Mouse (Mus musculus): ENCODE results near the gene Ncam2. TPM values are rescaled to one million over a fixed set of nuclear protein-coding genes. Genes with fewer than 3 reads are reported as not detected.

Gene Ncam2
- 3.0 and 3.6 TPM in 2 replicates for polyA plus RNA-seq (2015; fragmentation: Nextera tagmentation; extraction: Ambion mirVana)

DNA sequence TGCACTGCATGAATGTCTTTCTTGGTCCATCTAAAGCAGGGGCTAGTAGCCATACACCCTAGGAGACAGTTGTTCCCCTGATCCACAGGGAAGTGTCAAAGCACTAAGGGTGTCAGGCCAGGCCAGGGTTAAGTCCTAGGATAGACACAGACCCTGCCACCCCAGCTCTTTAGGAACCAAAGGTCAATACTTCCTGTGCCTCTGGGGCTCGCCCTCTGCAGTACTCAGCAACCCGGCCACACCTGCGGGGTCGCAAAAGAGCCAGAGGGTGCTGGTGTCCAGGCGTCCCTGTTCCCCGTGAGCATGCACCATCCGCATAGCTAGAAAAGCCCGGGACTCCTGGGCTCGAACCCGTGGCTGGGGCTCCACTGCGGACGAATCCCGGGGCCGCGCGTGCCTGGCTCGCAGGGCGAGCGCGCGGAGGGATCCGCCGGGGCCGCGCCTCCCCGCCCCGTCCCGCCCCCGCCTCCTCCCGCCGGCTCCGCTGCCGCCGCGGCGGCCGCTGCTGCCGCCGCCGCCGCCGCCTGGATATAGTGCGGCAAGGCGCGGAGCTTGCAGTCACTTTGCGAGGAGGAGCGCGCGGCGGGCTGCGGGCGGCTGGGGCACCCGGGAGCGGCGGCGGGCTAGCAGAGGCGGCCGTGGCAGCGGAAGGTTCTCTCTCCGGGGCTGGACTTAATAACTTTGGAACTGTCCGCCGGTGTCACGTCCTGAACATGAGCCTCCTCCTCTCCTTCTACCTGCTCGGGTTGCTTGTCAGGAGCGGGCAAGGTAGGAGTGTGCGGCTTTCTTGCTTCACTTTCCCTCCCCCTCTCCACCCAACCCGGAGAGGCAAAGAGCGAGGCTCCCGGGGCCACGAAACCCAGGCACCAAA is at the start of gene Ncam2:
Gene Ncam2 (plus strand): TSS at position 497 of the 871 bp plus-strand sequence.
- Histone ChIP-seq H3K9ac (peak within 1 kb of the TSS; percentile 73), H3K4me2 (replicated peaks) (peak within 1 kb of the TSS; percentile 90), H3K9me3 (no peaks in the 10 kb centered on the region), H3K27me3 (no peaks in the 10 kb centered on the region), H3K4me1 (peaks cover 3% of the 10 kb centered on the region; the same call in 1 of the 2 replicates), H3K27ac (no peak within 1 kb of the TSS), H3K4me3 (peak within 1 kb of the TSS; percentile 61), H3K36me3 (no peaks in the 10 kb centered on the region)
- peak; percentile 73 for ATAC-seq (ENCODE audit: low FRiP score, low read depth)
- 0% methylated on average over 38 of the region's 70 CpGs for WGBS

DNA sequence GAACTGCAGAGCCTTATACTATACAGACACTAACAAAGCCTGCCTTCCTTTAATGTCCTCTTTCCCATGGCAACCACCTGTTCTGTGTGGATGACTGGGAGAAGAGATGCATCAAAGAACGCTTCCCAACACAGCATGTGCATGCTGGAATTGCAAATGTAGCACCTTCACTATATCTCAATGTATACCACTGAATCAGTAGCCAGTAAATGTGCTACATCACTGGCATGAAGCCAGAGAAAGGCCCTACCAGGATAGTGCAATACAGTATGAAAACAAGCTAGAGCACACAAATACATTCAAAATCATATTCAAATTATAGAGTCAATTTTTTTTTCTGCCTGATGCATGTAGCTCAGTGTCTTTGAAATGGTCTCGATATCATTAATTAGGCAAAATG is 29.7 kb upstream of the Ncam2 start:
- Histone ChIP-seq H3K4me2 (replicated peaks) (no peak overlapping the region), H3K4me3 (no peak overlapping the region), H3K9ac (no peak overlapping the region), H3K27ac (no peak overlapping the region), H3K27me3 (no peaks in the 10 kb centered on the region), H3K4me1 (no peaks in the 10 kb centered on the region), H3K36me3 (no peaks in the 10 kb centered on the region), H3K9me3 (no peaks in the 10 kb centered on the region)
- 82% methylated on average over 2 of the region's 2 CpGs for WGBS
- no peak for ATAC-seq (ENCODE audit: low FRiP score, low read depth)

DNA sequence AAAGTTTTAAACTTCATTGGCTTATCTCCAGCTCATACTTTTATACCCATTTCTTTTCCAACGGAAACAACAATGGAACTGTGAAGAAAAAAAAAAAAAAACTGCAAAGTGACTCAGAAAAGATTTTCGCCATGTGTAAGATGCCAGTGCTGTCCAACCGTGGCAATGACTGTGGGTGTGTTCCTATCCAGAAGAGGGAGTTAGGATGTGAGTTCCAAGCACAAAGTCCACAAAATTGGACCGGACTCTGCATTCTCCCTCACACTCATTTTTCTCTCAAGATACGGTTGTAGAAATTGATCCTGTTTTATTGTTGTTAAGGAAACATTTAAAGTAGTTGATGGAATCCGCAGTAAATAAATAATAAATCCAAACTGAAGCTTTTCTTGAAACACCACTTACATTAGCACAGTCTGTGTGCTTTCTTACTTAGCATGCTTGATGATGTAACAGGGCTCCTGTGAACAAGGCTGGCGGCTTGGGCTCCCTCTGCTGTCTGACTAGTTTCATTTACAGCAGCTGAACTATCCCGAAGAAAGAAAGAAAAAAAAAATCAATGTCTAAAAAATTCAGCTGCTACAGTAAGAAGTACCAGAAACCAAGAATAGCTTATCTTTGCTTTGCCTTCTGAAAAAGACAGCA is 25.1 kb upstream of the Ncam2 start:
- 44% methylated on average over 8 of the region's 8 CpGs for WGBS
- peak; percentile 67; the same call in 1 of the 2 replicates for ATAC-seq (ENCODE audit: low FRiP score, low read depth)
- no peaks in the 10 kb centered on the region for H3K36me3 ChIP-seq
- no peaks in the 10 kb centered on the region for H3K9me3 ChIP-seq
- H3K9ac ChIP-seq, result no peak overlapping the region
- H3K4me1 ChIP-seq, result no peaks in the 10 kb centered on the region
- H3K4me3 ChIP-seq, result no peak overlapping the region
- H3K27me3 ChIP-seq, result no peaks in the 10 kb centered on the region
- H3K4me2 ChIP-seq (replicated peaks), result no peak overlapping the region
- no peak overlapping the region for H3K27ac ChIP-seq

- no peak for ATAC-seq (ENCODE audit: low FRiP score, low read depth)
These were observed 20.7 kb upstream of the Ncam2 start for GRCm38 (mm10) chr16:81179801-81180200.

GRCm38 (mm10) chr16:81187579-81188179 is 12.8 kb upstream of the Ncam2 start:
- Histone ChIP-seq H3K9me3 (no peaks in the 10 kb centered on the region), H3K36me3 (no peaks in the 10 kb centered on the region), H3K27ac (no peak overlapping the region), H3K4me2 (replicated peaks) (no peak overlapping the region), H3K4me1 (no peaks in the 10 kb centered on the region), H3K9ac (no peak overlapping the region), H3K27me3 (no peaks in the 10 kb centered on the region), H3K4me3 (no peak overlapping the region)
- ATAC-seq (ENCODE audit: low FRiP score, low read depth), result no peak
- 85% methylated on average over 16 of the region's 16 CpGs for WGBS

More at GRCm38 (mm10) chr16:81179801-81180200, 20.7 kb upstream of the Ncam2 start:
- H3K4me1 ChIP-seq, result no peaks in the 10 kb centered on the region
- WGBS, result 90% methylated on average over 5 of the region's 5 CpGs
- no peak overlapping the region for H3K9ac ChIP-seq
- H3K36me3 ChIP-seq, result no peaks in the 10 kb centered on the region
- H3K27me3 ChIP-seq, result no peaks in the 10 kb centered on the region
- H3K9me3 ChIP-seq, result no peaks in the 10 kb centered on the region
- no peak overlapping the region for H3K27ac ChIP-seq
- H3K4me2 ChIP-seq (replicated peaks), result no peak overlapping the region
- H3K4me3 ChIP-seq, result no peak overlapping the region

- ATAC-seq (ENCODE audit: low FRiP score, low read depth), result no peak
- 90% methylated on average over 2 of the region's 2 CpGs for WGBS
- Histone ChIP-seq H3K4me2 (replicated peaks) (no peak overlapping the region), H3K4me3 (no peak overlapping the region), H3K36me3 (no peaks in the 10 kb centered on the region), H3K9ac (no peak overlapping the region), H3K9me3 (no peaks in the 10 kb centered on the region), H3K4me1 (no peaks in the 10 kb centered on the region), H3K27me3 (no peaks in the 10 kb centered on the region), H3K27ac (no peak overlapping the region)
These were observed 8.9 kb upstream of the Ncam2 start for GRCm38 (mm10) chr16:81191621-81192020.

- H3K36me3 ChIP-seq, result no peaks in the 10 kb centered on the region
- H3K4me2 ChIP-seq (replicated peaks), result no peak overlapping the region
- H3K4me3 ChIP-seq, result no peak overlapping the region
- H3K9me3 ChIP-seq, result no peaks in the 10 kb centered on the region
- no peak overlapping the region for H3K9ac ChIP-seq
- ATAC-seq (ENCODE audit: low FRiP score, low read depth), result no peak
- H3K27me3 ChIP-seq, result no peaks in the 10 kb centered on the region
- no peak overlapping the region for H3K27ac ChIP-seq
- 76% methylated on average over 4 of the region's 4 CpGs for WGBS
- no peaks in the 10 kb centered on the region for H3K4me1 ChIP-seq
These were observed 7.9 kb upstream of the Ncam2 start for GRCm38 (mm10) chr16:81192607-81193006.

GRCm38 (mm10) chr16:81199467-81199866 is 1.0 kb upstream of the Ncam2 start:
- Histone ChIP-seq H3K4me3 (no peak overlapping the region), H3K27me3 (no peaks in the 10 kb centered on the region), H3K4me1 (peaks cover 3% of the 10 kb centered on the region; the same call in 1 of the 2 replicates), H3K9ac (no peak overlapping the region), H3K27ac (no peak overlapping the region), H3K36me3 (no peaks in the 10 kb centered on the region), H3K4me2 (replicated peaks) (peak overlapping the region; percentile 90), H3K9me3 (no peaks in the 10 kb centered on the region)
- WGBS, result 66% methylated on average over 5 of the region's 5 CpGs
- no peak for ATAC-seq (ENCODE audit: low FRiP score, low read depth)

GRCm38 (mm10) chr16:81201471-81201870 is 974 bp downstream of the Ncam2 start:
- 29% methylated on average over 5 of the region's 5 CpGs for WGBS
- H3K36me3 ChIP-seq, result no peaks in the 10 kb centered on the region
- no peaks in the 10 kb centered on the region for H3K27me3 ChIP-seq
- no peak overlapping the region for H3K9ac ChIP-seq
- peak overlapping the region; percentile 90 for H3K4me2 ChIP-seq (replicated peaks)
- peaks cover 3% of the 10 kb centered on the region; the same call in 1 of the 2 replicates for H3K4me1 ChIP-seq
- ATAC-seq (ENCODE audit: low FRiP score, low read depth), result no peak
- H3K27ac ChIP-seq, result no peak overlapping the region
- H3K4me3 ChIP-seq, result peak overlapping the region; percentile 61
- no peaks in the 10 kb centered on the region for H3K9me3 ChIP-seq

DNA sequence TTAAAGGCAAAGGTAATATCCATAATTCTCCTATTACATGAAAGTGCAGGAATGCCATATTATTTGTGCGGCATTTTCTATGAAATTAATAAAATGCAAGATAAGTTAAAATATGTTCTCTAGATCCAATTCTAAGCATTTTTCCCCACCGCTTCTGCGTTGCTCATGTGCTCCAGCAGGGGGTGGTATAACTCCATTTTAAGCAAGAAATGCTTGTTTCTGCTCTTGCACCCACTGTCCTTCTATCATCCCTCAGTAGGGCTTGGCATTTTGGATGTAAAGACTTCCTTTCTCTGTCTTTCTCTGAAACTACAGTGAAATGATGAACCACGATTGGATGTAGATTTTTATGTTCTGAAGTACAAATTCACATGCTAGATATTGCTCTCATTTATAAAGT is 1.5 kb downstream of the Ncam2 start:
- 11% methylated on average over 4 of the region's 4 CpGs for WGBS
- Histone ChIP-seq H3K9ac (no peak overlapping the region), H3K4me2 (replicated peaks) (no peak overlapping the region; the same call in 1 of the 2 replicates)

DNA sequence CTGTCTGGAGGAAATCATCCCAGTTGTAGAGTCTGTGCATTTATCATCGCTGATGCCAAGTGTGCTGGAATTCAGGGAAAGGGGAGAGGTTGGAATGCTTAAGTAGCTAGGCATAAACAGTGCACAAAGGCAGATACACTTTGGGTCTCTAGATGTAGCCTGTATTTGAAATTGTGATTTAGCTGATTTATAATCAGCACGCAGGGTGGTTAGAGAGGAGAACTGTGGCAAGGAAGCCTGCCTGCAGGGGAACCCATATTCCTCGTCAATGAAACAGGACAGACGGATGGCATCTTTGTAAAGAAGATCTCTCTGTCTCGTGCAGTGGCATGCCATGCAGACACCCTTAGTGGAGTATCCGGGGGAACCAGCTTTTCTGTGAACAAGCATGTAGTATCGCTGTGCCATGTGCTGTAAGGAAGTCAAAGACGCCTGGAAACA is 2.2 kb downstream of the Ncam2 start:
- no peak overlapping the region for H3K9ac ChIP-seq
- no peaks in the 10 kb centered on the region for H3K36me3 ChIP-seq
- peak overlapping the region; percentile 21; the same call in 1 of the 2 replicates for H3K4me2 ChIP-seq (replicated peaks)
- no peak overlapping the region for H3K27ac ChIP-seq
- H3K4me3 ChIP-seq, result no peak overlapping the region
- ATAC-seq (ENCODE audit: low FRiP score, low read depth), result no peak
- no peaks in the 10 kb centered on the region for H3K27me3 ChIP-seq
- H3K4me1 ChIP-seq, result peaks cover 3% of the 10 kb centered on the region; the same call in 1 of the 2 replicates
- H3K9me3 ChIP-seq, result no peaks in the 10 kb centered on the region
- WGBS, result 67% methylated on average over 8 of the region's 8 CpGs

More for the DNA sequence above, 1.5 kb downstream of the Ncam2 start:
- Histone ChIP-seq H3K27me3 (no peaks in the 10 kb centered on the region), H3K36me3 (no peaks in the 10 kb centered on the region), H3K27ac (no peak overlapping the region), H3K9me3 (no peaks in the 10 kb centered on the region), H3K4me3 (no peak overlapping the region), H3K4me1 (peaks cover 3% of the 10 kb centered on the region; the same call in 1 of the 2 replicates)
- ATAC-seq (ENCODE audit: low FRiP score, low read depth), result no peak
